Mouse (Mus musculus) kidney, postnatal 4 days (tissue): ENCODE measurements at regions not wholly inside any gene's neighbourhood (a gene's known extent, or its start where the extent isn't known, plus 50 kb on each side); places are given as distances from the start of the nearest gene placed in this dataset.

Experiments
- DNase-seq, 2 experiments: peaks; one replicate each; pipeline ENCODE4 v3.0.0; 2021; ENCODE audit warnings: mixed read lengths in 2 of 2

GRCm38 (mm10) chr11:114129270-114129669, 62.4 kb upstream of the Sdk2 start:
- DNase-seq: no peak

GRCm38 (mm10) chr11:114128841-114129240, 62.0 kb upstream of the Sdk2 start:
- DNase-seq: no peak

GRCm38 (mm10) chr11:114127426-114127825, 60.6 kb upstream of the Sdk2 start:
- no peak for DNase-seq

GRCm38 (mm10) chr11:114122175-114122574, 55.3 kb upstream of the Sdk2 start:
- peak; percentile 28 to 41 for DNase-seq

GRCm38 (mm10) chr11:114119135-114119534, 52.3 kb upstream of the Sdk2 start:
- DNase-seq: no peak
